Mouse (Mus musculus) CD4-positive, CD25-positive, alpha-beta regulatory T cell, adult 2 months (primary cell): ENCODE results near the gene Matn1.

Experiments
- DNase-seq: peaks from one replicate; pipeline ENCODE4 v3.0.0-alpha.2; 2012; ENCODE audit warnings: low read depth, low spot score

Matn1 gene

GRCm38 (mm10) chr4:130984416-130985182 lies 40.4 kb downstream of the Matn1 start:
- no peak for DNase-seq

GRCm38 (mm10) chr4:130987046-130987445 lies 42.9 kb downstream of the Matn1 start:
- DNase-seq, result no peak

- no peak for DNase-seq
Measured at GRCm38 (mm10) chr4:130988219-130988839, 44.1 kb downstream of the Matn1 start.

- no peak for DNase-seq
Measured at GRCm38 (mm10) chr4:130989146-130989545, 45.0 kb downstream of the Matn1 start.

GRCm38 (mm10) chr4:130990966-130991365 lies 46.8 kb downstream of the Matn1 start:
- no peak for DNase-seq

GRCm38 (mm10) chr4:130994556-130994955 lies 50.4 kb downstream of the Matn1 start:
- DNase-seq, result no peak

- DNase-seq, result no peak
Measured at GRCm38 (mm10) chr4:130999744-131000527, 55.8 kb downstream of the Matn1 start.

- DNase-seq, result no peak
Measured at GRCm38 (mm10) chr4:131000614-131001178, 56.5 kb downstream of the Matn1 start.
